Mouse (Mus musculus) small intestine, adult 2 months (tissue): ENCODE results near the gene Card11.

ENCODE experiments used
- CTCF ChIP-seq: fragments of 200-500 bp; IDR thresholded peaks from 2 replicates; pipeline ENCODE4 v1.5.1; 2012; ENCODE audit warnings: low read depth, mild to moderate bottlenecking, control low read depth, inconsistent platforms, low read length, moderate library complexity, mixed read lengths; ENCODE audit not compliant: insufficient replicate concordance, insufficient read length; ENCODE audit errors: extremely low read depth
- POLR2A ChIP-seq: fragments of 200-500 bp; IDR thresholded peaks from 2 replicates; pipeline ENCODE4 v1.6.1; 2012; ENCODE audit warnings: low read depth, mild to moderate bottlenecking, control low read depth, inconsistent platforms, low read length, moderate library complexity

DNA sequence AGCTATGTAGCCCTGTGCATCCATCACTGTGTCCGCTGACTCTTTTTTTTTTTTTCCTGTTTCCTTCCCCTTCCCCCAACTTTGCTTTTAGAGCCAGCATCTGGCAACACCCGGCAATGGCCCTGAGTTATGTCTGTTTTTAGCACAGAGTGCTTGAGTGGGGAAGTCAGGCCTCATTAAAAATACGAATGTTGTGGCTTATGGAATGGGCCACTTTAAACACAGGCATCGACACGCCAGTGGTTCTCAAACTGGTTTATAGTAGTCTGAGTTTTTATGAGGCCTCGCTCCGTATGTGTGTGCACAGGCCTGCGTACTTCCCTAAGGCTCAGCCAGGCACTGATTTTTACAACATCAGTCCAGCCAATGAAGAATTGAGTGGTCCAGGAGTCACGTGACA, 13.1 kb upstream of the Card11 start:
- TF ChIP-seq POLR2A (no peak), CTCF (no peak)
